Mouse (Mus musculus) G1E (cell line): ENCODE results near the gene Kank4. TPM values are rescaled to one million over a fixed set of nuclear protein-coding genes. Genes with fewer than 3 reads are reported as not detected.
"Not testable (repeated sequence)": the region's sequence is repeated elsewhere in the genome, so short reads cannot be mapped to it uniquely, and the experiment has no call there.

Experiments used
- ATAC-seq: 2 replicates; pipeline ENCODE4 v1.8.0; 2016; ENCODE audit warnings: mild to moderate bottlenecking; ENCODE audit not compliant: insufficient number of reproducible peaks, poor library complexity, low FRiP score, severe bottlenecking; ENCODE audit errors: extremely low read depth
- DNase-seq: peaks from one replicate; pipeline ENCODE4 v3.0.0; 2012; ENCODE audit warnings: low spot score
- H3K27me3 ChIP-seq: 2 replicates; pipeline ENCODE4 v1.6.1; 2012; ENCODE audit warnings: mild to moderate bottlenecking, low read length, inconsistent platforms; ENCODE audit not compliant: insufficient read depth
- H3K36me3 ChIP-seq: replicated peaks from 2 replicates; pipeline ENCODE3; 2012; ENCODE audit warnings: mild to moderate bottlenecking, inconsistent platforms
- H3K4me1 ChIP-seq: 2 replicates; pipeline ENCODE4 v1.6.1; 2012; ENCODE audit warnings: low read depth, low read length, inconsistent platforms, mixed read lengths; ENCODE audit not compliant: insufficient read depth
- H3K4me3 ChIP-seq: 2 replicates; pipeline ENCODE4 v1.5.1; 2012; ENCODE audit warnings: low read depth, mild to moderate bottlenecking, inconsistent platforms, low read length, moderate library complexity, mixed read lengths
- H3K9me3 ChIP-seq: replicated peaks from 2 replicates; pipeline ENCODE4 v1.6.1; 2012; ENCODE audit warnings: inconsistent platforms
- CTCF ChIP-seq: IDR thresholded peaks from 2 replicates; pipeline ENCODE4 v1.5.1; 2012; ENCODE audit warnings: low read depth, low read length, inconsistent platforms, mixed read lengths
- GATA1 ChIP-seq: IDR thresholded peaks from 2 replicates; pipeline ENCODE4 v1.6.1; 2012; ENCODE audit warnings: borderline replicate concordance, low read length, inconsistent platforms, mixed read lengths
- GATA2 ChIP-seq: IDR thresholded peaks from 2 replicates; pipeline ENCODE4 v1.6.1; 2012; ENCODE audit warnings: low read depth, low read length, inconsistent platforms, borderline replicate concordance
- POLR2AphosphoS5 ChIP-seq: IDR thresholded peaks from 2 replicates; pipeline ENCODE4 v1.6.1; 2012; ENCODE audit warnings: low read depth, low read length, inconsistent platforms; ENCODE audit not compliant: insufficient replicate concordance
- TAL1 ChIP-seq: conservative IDR thresholded peaks from 2 replicates; pipeline ENCODE4 v1.6.1; 2012; ENCODE audit warnings: low read depth, low read length, inconsistent platforms, mixed read lengths
- polyA plus RNA-seq: library from polyadenylated mRNA; stranded (reverse); fragments of >175 nt; gene quantifications from 2 replicates; pipeline ENCODE4 v1.2.3, GENCODE M21; 2012
- total RNA-seq, 2 experiments: library from RNA; stranded (forward) in 1 of 2; stranded (reverse) in 1 of 2; fragments of 200-1000 nt in 1 of 2; fragments of >200 nt in 1 of 2; fragmentation: Nextera tagmentation in 1 of 2; gene quantifications; 2 replicates each; pipeline ENCODE4 v1.2.3; 2014 to 2017

The Kank4 gene
- total and polyA plus RNA-seq, 3 experiments, result 0.33 TPM; not detected in 2

- no peak for DNase-seq
- Histone ChIP-seq H3K27me3 (no peaks in the 10 kb centered on the region), H3K4me3 (no peak overlapping the region), H3K4me1 (no peaks in the 10 kb centered on the region), H3K36me3 (no peaks in the 10 kb centered on the region), H3K9me3 (peaks cover 61% of the 10 kb centered on the region)
- TF ChIP-seq CTCF, result no peak
- TF ChIP-seq GATA1, result no peak
- TF ChIP-seq TAL1, result no peak
- no peak for TF ChIP-seq POLR2AphosphoS5
- no peak for TF ChIP-seq GATA2
- no peak for ATAC-seq
These were observed 26.7 kb upstream of the Kank4 start for GRCm38 (mm10) chr4:98843906-98844597.

GRCm38 (mm10) chr4:98841251-98841650, 23.9 kb upstream of the Kank4 start:
- ATAC-seq, H3K27me3 ChIP-seq, H3K4me1 ChIP-seq, H3K4me3 ChIP-seq, DNase-seq, H3K36me3 ChIP-seq: not testable (repeated sequence)
- peaks cover 67% of the 10 kb centered on the region for H3K9me3 ChIP-seq

- no peak overlapping the region for H3K4me3 ChIP-seq
- H3K9me3 ChIP-seq, result peaks cover 66% of the 10 kb centered on the region
- H3K4me1 ChIP-seq, result no peaks in the 10 kb centered on the region
- DNase-seq (no peak), ATAC-seq (no peak)
- TF ChIP-seq CTCF, result no peak
- TF ChIP-seq TAL1, result no peak
- no peak for TF ChIP-seq GATA1
- no peaks in the 10 kb centered on the region for H3K27me3 ChIP-seq
- no peaks in the 10 kb centered on the region for H3K36me3 ChIP-seq
These were observed 23.2 kb upstream of the Kank4 start for GRCm38 (mm10) chr4:98840526-98840925.

DNA sequence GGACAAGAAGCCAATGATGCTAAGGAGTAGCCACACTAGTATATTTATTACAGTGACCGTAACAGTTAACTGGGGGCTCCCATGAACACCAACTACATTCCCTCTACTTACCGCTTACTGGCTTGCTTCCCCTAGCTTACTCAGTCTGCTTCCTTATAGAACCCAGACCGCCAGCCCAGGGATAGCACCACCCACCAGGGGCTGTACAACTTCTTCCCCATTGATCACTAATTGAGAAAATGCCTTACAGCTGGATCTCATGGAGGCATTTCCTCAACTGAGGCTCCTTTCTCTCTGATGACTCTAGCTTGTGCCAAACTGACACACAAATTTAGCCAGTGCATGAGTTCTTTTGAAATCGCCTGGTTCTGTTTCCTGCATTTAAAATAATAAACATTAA, 21.6 kb upstream of the Kank4 start:
- H3K4me3 ChIP-seq, result no peak overlapping the region
- no peaks in the 10 kb centered on the region for H3K4me1 ChIP-seq
- ATAC-seq, result no peak
- TF ChIP-seq GATA2 (no peak), GATA1 (no peak)
- H3K27me3 ChIP-seq, result no peaks in the 10 kb centered on the region
- no peaks in the 10 kb centered on the region for H3K36me3 ChIP-seq
- no peak for DNase-seq
- peaks cover 67% of the 10 kb centered on the region for H3K9me3 ChIP-seq

- Histone ChIP-seq H3K27me3 (no peaks in the 10 kb centered on the region), H3K9me3 (peaks cover 72% of the 10 kb centered on the region), H3K36me3 (no peaks in the 10 kb centered on the region), H3K4me1 (no peaks in the 10 kb centered on the region), H3K4me3 (no peak overlapping the region)
- ATAC-seq (no peak), DNase-seq (no peak)
- TF ChIP-seq GATA2 (no peak), TAL1 (no peak), GATA1 (no peak), POLR2AphosphoS5 (no peak), CTCF (no peak)
These were observed 20.6 kb upstream of the Kank4 start for GRCm38 (mm10) chr4:98837715-98838505.

- no peak for ATAC-seq
- Histone ChIP-seq H3K9me3 (peaks cover 62% of the 10 kb centered on the region), H3K27me3 (no peaks in the 10 kb centered on the region), H3K4me1 (no peaks in the 10 kb centered on the region), H3K36me3 (no peaks in the 10 kb centered on the region), H3K4me3 (no peak overlapping the region)
- TF ChIP-seq GATA1 (no peak), GATA2 (no peak), POLR2AphosphoS5 (no peak), CTCF (no peak), TAL1 (no peak)
- DNase-seq, result no peak
These were observed 19.2 kb upstream of the Kank4 start for GRCm38 (mm10) chr4:98836519-98836918.

GRCm38 (mm10) chr4:98834782-98835181, 17.4 kb upstream of the Kank4 start:
- Histone ChIP-seq H3K9me3 (peaks cover 55% of the 10 kb centered on the region), H3K36me3 (no peaks in the 10 kb centered on the region)
- no peak for ATAC-seq

More at GRCm38 (mm10) chr4:98834782-98835181, 17.4 kb upstream of the Kank4 start:
- Histone ChIP-seq H3K4me3 (no peak overlapping the region), H3K27me3 (no peaks in the 10 kb centered on the region), H3K4me1 (no peaks in the 10 kb centered on the region)
- TF ChIP-seq GATA2 (no peak), TAL1 (no peak), POLR2AphosphoS5 (no peak), GATA1 (no peak), CTCF (no peak)
- DNase-seq, result no peak
